Mouse (Mus musculus) thymus, adult 18-20 months (tissue): ENCODE measurements around the gene Pip4k2a.

Experiments
- DNase-seq, 2 experiments: peaks; one replicate each; pipeline ENCODE4 v3.0.0; 2022; ENCODE audit warnings: mixed read lengths in 2 of 2

Gene Pip4k2a

GRCm38 (mm10) chr2:18891991-18892537 is 105.9 kb downstream of the Pip4k2a start:
- DNase-seq = no peak

- no peak for DNase-seq
These were observed 107.5 kb downstream of the Pip4k2a start for GRCm38 (mm10) chr2:18890227-18891001.

GRCm38 (mm10) chr2:18884277-18884676 is 113.6 kb downstream of the Pip4k2a start:
- DNase-seq = no peak

- no peak for DNase-seq
These were observed 123.3 kb downstream of the Pip4k2a start for GRCm38 (mm10) chr2:18874626-18875025.

GRCm38 (mm10) chr2:18874063-18874462 is 123.9 kb downstream of the Pip4k2a start:
- no peak for DNase-seq

- no peak for DNase-seq
These were observed 124.5 kb downstream of the Pip4k2a start for GRCm38 (mm10) chr2:18873440-18873839.

- peak; percentile 36 to 61 for DNase-seq
These were observed 125.1 kb downstream of the Pip4k2a start for GRCm38 (mm10) chr2:18872797-18873196.

- DNase-seq = no peak
These were observed 126.8 kb downstream of the Pip4k2a start for GRCm38 (mm10) chr2:18871087-18871486.

- DNase-seq = no peak
These were observed 130.9 kb downstream of the Pip4k2a start for GRCm38 (mm10) chr2:18867069-18867468.

- no peak for DNase-seq
These were observed 133.2 kb downstream of the Pip4k2a start for GRCm38 (mm10) chr2:18864719-18865118.

- no peak for DNase-seq
These were observed 136.2 kb downstream of the Pip4k2a start for GRCm38 (mm10) chr2:18861607-18862158.

GRCm38 (mm10) chr2:18860686-18861085 is 137.2 kb downstream of the Pip4k2a start:
- DNase-seq = no peak

GRCm38 (mm10) chr2:18857952-18858351 is 140.0 kb downstream of the Pip4k2a start:
- no peak for DNase-seq

- no peak for DNase-seq
These were observed 141.5 kb downstream of the Pip4k2a start for GRCm38 (mm10) chr2:18856461-18856860.

GRCm38 (mm10) chr2:18855246-18855645 is 142.7 kb downstream of the Pip4k2a start:
- no peak for DNase-seq

GRCm38 (mm10) chr2:18853345-18853744 is 144.6 kb downstream of the Pip4k2a start:
- DNase-seq = no peak

GRCm38 (mm10) chr2:18850657-18851056 is 147.3 kb downstream of the Pip4k2a start:
- DNase-seq = no peak

GRCm38 (mm10) chr2:18848074-18848629 is 149.8 kb downstream of the Pip4k2a start:
- no peak for DNase-seq

- DNase-seq = no peak
These were observed 155.4 kb downstream of the Pip4k2a start for GRCm38 (mm10) chr2:18842527-18842926.

GRCm38 (mm10) chr2:18841051-18841450 is 156.9 kb downstream of the Pip4k2a start:
- no peak for DNase-seq

GRCm38 (mm10) chr2:18839532-18839931 is 158.4 kb downstream of the Pip4k2a start:
- DNase-seq = no peak

GRCm38 (mm10) chr2:18835266-18835908 is 162.5 kb downstream of the Pip4k2a start:
- no peak for DNase-seq

GRCm38 (mm10) chr2:18833024-18833590 is 164.8 kb downstream of the Pip4k2a start:
- no peak for DNase-seq
